Mouse (Mus musculus): ENCODE data around the gene Foxr2.

GRCm38 (mm10) chrX:153118486-153118885, at the start of gene Foxr2:
- TF ChIP-seq CTCF (IDR thresholded peaks at IDR 0.05; ENCODE audit: low read depth, low read length) (no peak), POLR2A (IDR thresholded peaks at IDR 0.05; ENCODE audit: insufficient read depth, low read length) (no peak), EP300 (IDR thresholded peaks at IDR 0.05; ENCODE audit: insufficient read depth, low read depth, low read length) (0 out of 2 replicates have a peak, but pooled peaks have one; percentile 40)

Measured in ES-Bruce4 (cell line).